ENCODE assay signal across 22 mouse cellular contexts in the genomic region with DNA sequence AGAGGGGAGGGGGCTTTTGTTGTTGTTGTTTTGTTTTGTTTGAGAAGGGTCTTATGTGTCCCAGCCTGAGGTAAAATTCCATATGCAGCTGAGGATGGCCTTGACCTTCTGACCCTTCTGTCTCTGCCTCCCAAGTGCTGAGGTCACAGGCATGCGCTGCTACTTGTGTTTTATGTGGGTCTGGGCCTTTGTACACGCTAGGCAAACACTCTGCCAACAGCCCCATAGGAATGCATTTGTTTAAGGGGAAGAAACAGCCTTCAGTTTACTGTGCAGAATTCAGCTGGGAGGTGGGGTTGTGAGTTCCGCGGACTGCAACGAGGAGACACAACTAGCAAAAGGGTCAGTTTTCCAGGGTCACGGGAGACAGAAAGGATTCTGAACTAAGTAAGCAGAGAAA. TPM values are rescaled to one million over a fixed set of nuclear protein-coding genes. Genes with fewer than 3 reads are reported as not detected.
DNase-seq lines count a peak whose midpoint lies in the region; ATAC-seq and TF ChIP-seq lines count a peak whose summit lies in the region.
"Had no signal": no experiment of that assay in that cellular context is flagged by ENCODE, and none has a peak within 500 bp of the region (broad histone marks: within the 10 kb centered on the region; RNA-seq: fewer than 3 reads in every experiment).

No protein-coding gene starts in this region.

- ATAC-seq in hindbrain, embryonic 14.5 days (ENCODE audit: low FRiP score) = no peak
- ATAC-seq in lung, embryonic 16.5 days (ENCODE audit: low read depth) = peak; percentile 30; the same call in 1 of the 2 replicates
- no peak for ATAC-seq in limb, embryonic 14.5 days (ENCODE audit: low FRiP score, low read depth)

- H3K4me2 ChIP-seq in hindbrain, embryonic 14.5 days (replicated peaks) = no peak overlapping the region
- H3K4me2 ChIP-seq in lung, embryonic 16.5 days (ENCODE audit: low read depth, low read length) = peak overlapping the region; percentile 7; the same call in 1 of the 2 replicates
- 0 out of 2 replicates have a peak overlapping the region, but pooled peaks have one; percentile 4 for H3K4me2 ChIP-seq in limb, embryonic 14.5 days (replicated peaks; ENCODE audit: low read depth, low read length, severe bottlenecking)

- H3K27ac ChIP-seq in hindbrain, embryonic 10.5 days = peak overlapping the region; percentile 57; the same call in 1 of the 2 replicates
- no peak overlapping the region for H3K27ac ChIP-seq in hindbrain, embryonic 14.5 days
- peak overlapping the region; percentile 84 for H3K27ac ChIP-seq in lung, embryonic 16.5 days (ENCODE audit: low read length)
- H3K27ac ChIP-seq in limb, embryonic 14.5 days (replicated peaks; ENCODE audit: low read depth, low read length) = peak overlapping the region; percentile 21; the same call in 1 of the 2 replicates

- no peak for TF ChIP-seq CTCF in brain, embryonic 14.5 days (IDR thresholded peaks at IDR 0.05; ENCODE audit: borderline replicate concordance, extremely low read depth, insufficient read depth, insufficient read length)

- 27% methylated on average over 6 of the region's 6 CpGs for WGBS in hindbrain, embryonic 10.5 days
- WGBS in hindbrain, embryonic 14.5 days = 26% methylated on average over 6 of the region's 6 CpGs
- WGBS in lung, embryonic 16.5 days = 35% methylated on average over 6 of the region's 6 CpGs
- 50% methylated on average over 6 of the region's 6 CpGs for WGBS in limb, embryonic 14.5 days

- peaks cover 18% of the 10 kb centered on the region for H3K27me3 ChIP-seq in hindbrain, embryonic 10.5 days (ENCODE audit: insufficient read depth, poor library complexity, severe bottlenecking)
- H3K27me3 ChIP-seq in hindbrain, embryonic 14.5 days (ENCODE audit: control insufficient read depth, insufficient read depth, low read length) = no peaks in the 10 kb centered on the region
- no peaks in the 10 kb centered on the region for H3K27me3 ChIP-seq in lung, embryonic 16.5 days (ENCODE audit: control insufficient read depth, insufficient read depth, low read depth, low read length)
- H3K27me3 ChIP-seq in limb, embryonic 14.5 days (ENCODE audit: control insufficient read depth, insufficient read depth, low read length) = no peaks in the 10 kb centered on the region

- peak; percentile 11 for DNase-seq in hindbrain, embryonic 10.5 days (ENCODE audit: low spot score)
- DNase-seq in hindbrain, embryonic 14.5 days (ENCODE audit: low spot score) = no peak
- DNase-seq in lung, postnatal 14 days = no peak
- peak; percentile 48 for DNase-seq in brain, embryonic 14.5 days (ENCODE audit: low read depth)
- no peak for DNase-seq in limb, embryonic 14.5 days (ENCODE audit: low spot score)
- no peak for DNase-seq in right cerebral cortex, postnatal 14 days
- no peak for DNase-seq in heart, postnatal 14 days
- DNase-seq: adrenal gland, adult 8-10 months; cerebellum, adult 18-20 months; gastrocnemius, postnatal 10 days; heart, postnatal 36 days; kidney, postnatal 36 days; layer of hippocampus, postnatal 36 days; left cerebral cortex, postnatal 4 days; thymus, adult 18-20 months had no signal

- H3K36me3 ChIP-seq in hindbrain, embryonic 10.5 days = no peaks in the 10 kb centered on the region
- no peaks in the 10 kb centered on the region for H3K36me3 ChIP-seq in hindbrain, embryonic 14.5 days (replicated peaks; ENCODE audit: control insufficient read depth, insufficient read depth)
- no peaks in the 10 kb centered on the region for H3K36me3 ChIP-seq in lung, embryonic 16.5 days (ENCODE audit: control insufficient read depth, insufficient read depth, low read length)
- H3K36me3 ChIP-seq in limb, embryonic 14.5 days (ENCODE audit: control insufficient read depth, insufficient read depth, low read length) = no peaks in the 10 kb centered on the region

- no peak overlapping the region for H3K9ac ChIP-seq in hindbrain, embryonic 14.5 days
- H3K9ac ChIP-seq in lung, embryonic 16.5 days (ENCODE audit: low read length) = no peak overlapping the region
- H3K9ac ChIP-seq in limb, embryonic 14.5 days (ENCODE audit: low read depth, low read length, severe bottlenecking) = no peak overlapping the region

- no peak for TF ChIP-seq POLR2A in brain, embryonic 14.5 days (IDR thresholded peaks at IDR 0.05; ENCODE audit: borderline replicate concordance, extremely low read depth, insufficient read depth, insufficient read length, poor library complexity, severe bottlenecking)
- no peak for TF ChIP-seq POLR2A in limb, embryonic 14.5 days (IDR thresholded peaks at IDR 0.05; ENCODE audit: borderline replicate concordance, extremely low read depth, insufficient read depth, insufficient read length)

- intact Hi-C loops in heart, postnatal 14 days (cut with DNase I) = no loop called here

- no peaks in the 10 kb centered on the region for H3K9me3 ChIP-seq in hindbrain, embryonic 10.5 days
- no peaks in the 10 kb centered on the region for H3K9me3 ChIP-seq in hindbrain, embryonic 14.5 days (ENCODE audit: control insufficient read depth, low read length)
- no peaks in the 10 kb centered on the region for H3K9me3 ChIP-seq in lung, embryonic 16.5 days (ENCODE audit: control insufficient read depth, low read length)
- H3K9me3 ChIP-seq in limb, embryonic 14.5 days (ENCODE audit: control insufficient read depth, low read length) = no peaks in the 10 kb centered on the region
- H3K9me3 ChIP-seq: megakaryocyte, embryonic 14.5 days had no signal

- H3K4me1 ChIP-seq in hindbrain, embryonic 10.5 days (replicated peaks) = peaks cover 49% of the 10 kb centered on the region
- H3K4me1 ChIP-seq in hindbrain, embryonic 14.5 days (replicated peaks; ENCODE audit: control insufficient read depth, insufficient read depth, low read length) = peaks cover 10% of the 10 kb centered on the region
- peaks cover 22% of the 10 kb centered on the region for H3K4me1 ChIP-seq in lung, embryonic 16.5 days (replicated peaks; ENCODE audit: control insufficient read depth, insufficient read depth, low read length)
- peaks cover 16% of the 10 kb centered on the region for H3K4me1 ChIP-seq in limb, embryonic 14.5 days (ENCODE audit: control insufficient read depth, insufficient read depth, low read length)

- H3K4me3 ChIP-seq in hindbrain, embryonic 10.5 days = no peak overlapping the region
- H3K4me3 ChIP-seq in hindbrain, embryonic 14.5 days (replicated peaks; ENCODE audit: low read length) = no peak overlapping the region
- no peak overlapping the region for H3K4me3 ChIP-seq in lung, embryonic 16.5 days (ENCODE audit: low read length)
- no peak overlapping the region for H3K4me3 ChIP-seq in limb, embryonic 14.5 days (replicated peaks; ENCODE audit: low read length)
- H3K4me3 ChIP-seq: megakaryocyte, embryonic 14.5 days; myocyte had no signal

RNA-seq across cellular contexts. Expression of a gene that starts 1.6 kb away (rescaled TPM):
- polyA plus RNA-seq in hindbrain, embryonic 10.5 days (2016; fragmentation: Nextera tagmentation; extraction: Ambion mirVana) = 3.7 and 4.9 TPM in 2 replicates
- 1.6 and 1.7 TPM in 2 replicates for polyA plus RNA-seq in hindbrain, embryonic 14.5 days (2014; fragmentation: Nextera tagmentation; extraction: Ambion mirVana)
- 3.9 and 4.0 TPM in 2 replicates for polyA plus RNA-seq in lung, embryonic 16.5 days (2015; fragmentation: Nextera tagmentation; extraction: Ambion mirVana)
- 3.5 and 3.7 TPM in 2 replicates for polyA plus RNA-seq in brain, embryonic 14.5 days (2012; rRNA removed)
- polyA plus RNA-seq in limb, embryonic 14.5 days (2012; rRNA removed) = 19.2 and 28.5 TPM in 2 replicates
- polyA plus RNA-seq in limb, embryonic 14.5 days (2014; fragmentation: Nextera tagmentation; extraction: Ambion mirVana) = 12.7 and 15.5 TPM in 2 replicates
- 1 to 10 TPM; 7.0 to 7.4 TPM for total RNA-seq in heart, postnatal 14 days (2021)
- total RNA-seq: common myeloid progenitor, adult 5-6 weeks had no signal

RNA-seq across cellular contexts. Expression of a gene that starts 27.3 kb away (rescaled TPM):
- polyA plus RNA-seq in hindbrain, embryonic 10.5 days (2016; fragmentation: Nextera tagmentation; extraction: Ambion mirVana) = not detected in 2 replicates
- not detected in 2 replicates for polyA plus RNA-seq in hindbrain, embryonic 14.5 days (2014; fragmentation: Nextera tagmentation; extraction: Ambion mirVana)
- polyA plus RNA-seq in lung, embryonic 16.5 days (2015; fragmentation: Nextera tagmentation; extraction: Ambion mirVana) = not detected in 2 replicates
- not detected in 2 replicates for polyA plus RNA-seq in brain, embryonic 14.5 days (2012; rRNA removed)
- polyA plus RNA-seq in limb, embryonic 14.5 days (2012; rRNA removed) = 0.03 TPM in 2 replicates
- not detected in 2 replicates for polyA plus RNA-seq in limb, embryonic 14.5 days (2014; fragmentation: Nextera tagmentation; extraction: Ambion mirVana)
- not detected for total RNA-seq in heart, postnatal 14 days (2021)
- total RNA-seq: adrenal gland, adult 8-10 months; common myeloid progenitor, adult 5-6 weeks; gastrocnemius, postnatal 10 days; heart, postnatal 36 days; layer of hippocampus, postnatal 36 days; left cerebral cortex, postnatal 4 days had no signal
- polyA plus RNA-seq: C2C12; intestine, embryonic 14.5 days; liver, embryonic 16.5 days; myocyte had no signal

Comparison
In these comparisons a context has a peak if more than half of its experiments do, and no peak if none do; other contexts are left out.
1. DNase-seq: peak in hindbrain, embryonic 10.5 days (single experiment) and brain, embryonic 14.5 days (single experiment); none in hindbrain, embryonic 14.5 days (single experiment), lung, postnatal 14 days (single experiment), limb, embryonic 14.5 days (single experiment), right cerebral cortex, postnatal 14 days (single experiment) and heart, postnatal 14 days (0 of 2).